Mouse (Mus musculus) T-helper 2 cell (primary cell): Measurements from ENCODE around the gene Trim47.

ENCODE experiments used
- in situ Hi-C: fragments of 300-600 bp; cut with MboI, MseI; formaldehyde crosslinking; loops from one replicate; pipeline ENCODE4 v1.15.1; 2025; ENCODE audit warnings: high pct_unique_total_duplicates

Trim47 gene

DNA sequence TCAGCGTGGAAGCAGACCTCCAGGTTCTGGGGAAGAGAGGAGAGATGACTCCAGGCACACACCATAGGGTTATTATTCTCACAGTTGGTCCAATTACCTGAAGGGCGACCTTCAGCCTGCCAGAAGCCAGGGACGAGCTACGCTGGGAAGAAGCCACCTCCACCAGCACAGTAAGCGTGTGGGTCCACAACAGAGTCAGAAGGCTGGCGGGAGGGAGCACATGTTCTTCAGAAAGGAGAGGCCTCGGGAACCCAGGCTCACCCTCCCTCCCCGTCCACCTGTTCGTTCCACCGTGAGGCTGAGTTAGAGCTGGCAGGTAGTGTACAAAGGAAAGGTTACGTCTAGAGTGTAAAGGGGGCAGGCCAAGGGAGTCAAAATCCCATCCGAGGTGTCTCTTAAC, 61.7 kb downstream of the Trim47 start:
- in situ Hi-C loops, result no loop called here

DNA sequence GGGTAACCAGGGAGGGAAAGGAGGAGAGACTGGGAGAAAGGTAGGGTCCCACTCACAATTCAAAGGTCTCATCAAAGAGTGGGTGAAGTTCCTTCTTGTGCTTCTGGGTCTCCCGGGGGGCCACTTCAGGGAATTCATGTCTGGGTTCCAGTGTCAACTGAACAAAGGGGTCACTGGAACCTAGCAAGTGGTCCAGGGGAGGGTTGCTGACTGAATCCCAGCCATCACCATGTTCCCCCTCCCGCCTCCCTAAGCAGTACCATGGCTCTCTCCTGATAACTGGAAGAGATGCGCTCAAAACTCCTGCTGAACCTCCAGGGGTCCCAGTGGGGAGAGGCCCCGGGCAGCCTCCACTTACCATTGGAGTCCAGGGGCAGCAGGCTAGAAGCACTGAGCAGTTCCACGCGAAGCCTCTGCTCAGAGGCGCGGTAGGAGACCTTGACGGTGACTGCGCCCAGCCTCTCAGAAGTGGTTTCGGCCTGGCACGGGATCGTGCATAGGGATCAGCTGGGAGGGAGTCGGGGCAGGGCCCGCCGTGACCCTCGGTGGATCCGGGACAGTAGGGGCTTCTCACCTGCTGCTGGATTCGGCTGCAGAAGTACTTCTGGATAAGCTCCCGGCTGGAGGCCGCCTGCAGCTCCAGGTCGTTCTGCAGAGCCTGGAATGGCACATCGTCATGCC, 62.7 kb downstream of the Trim47 start:
- in situ Hi-C loops, result no loop called here

DNA sequence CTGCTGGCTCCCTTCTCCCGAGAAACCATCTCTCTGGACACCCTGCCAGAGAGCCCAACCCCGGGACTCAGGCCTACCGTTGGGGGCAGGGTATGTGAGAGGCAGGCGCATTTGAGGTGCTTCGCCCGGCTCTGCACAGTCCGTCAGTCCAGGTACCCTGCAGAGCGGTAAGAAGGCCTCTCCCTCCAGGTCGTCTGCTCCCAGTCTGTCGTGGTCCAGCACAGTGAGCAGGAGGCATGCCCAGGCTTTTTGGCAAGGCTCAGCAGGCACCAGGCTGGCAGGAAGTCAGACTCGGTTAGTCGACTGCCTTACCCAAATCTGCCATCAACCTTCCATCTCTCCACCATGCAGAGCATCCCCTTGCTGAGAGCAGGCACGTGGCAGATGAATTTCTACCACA, 63.4 kb downstream of the Trim47 start:
- in situ Hi-C loops, result no loop called here

DNA sequence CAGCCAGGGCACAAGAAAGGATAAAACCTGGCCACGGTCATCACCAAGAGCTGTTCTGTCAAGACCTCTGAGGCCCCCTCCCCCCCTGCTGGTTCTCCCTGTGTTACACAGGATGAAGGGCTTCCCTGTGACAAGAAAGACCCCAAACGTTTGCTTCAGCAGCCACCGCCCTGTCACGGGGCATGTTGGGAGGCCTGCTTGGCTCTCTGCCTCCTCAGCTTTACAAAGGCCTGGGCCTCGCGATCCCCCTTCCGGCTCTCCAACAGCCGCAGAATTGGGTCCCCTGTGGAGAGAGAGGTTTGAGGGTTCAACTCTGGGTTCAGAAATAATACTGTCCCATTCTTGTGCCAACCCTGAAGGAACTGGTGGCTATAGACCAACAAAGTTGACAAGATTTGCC, 64.5 kb downstream of the Trim47 start:
- in situ Hi-C loops, result no loop called here

DNA sequence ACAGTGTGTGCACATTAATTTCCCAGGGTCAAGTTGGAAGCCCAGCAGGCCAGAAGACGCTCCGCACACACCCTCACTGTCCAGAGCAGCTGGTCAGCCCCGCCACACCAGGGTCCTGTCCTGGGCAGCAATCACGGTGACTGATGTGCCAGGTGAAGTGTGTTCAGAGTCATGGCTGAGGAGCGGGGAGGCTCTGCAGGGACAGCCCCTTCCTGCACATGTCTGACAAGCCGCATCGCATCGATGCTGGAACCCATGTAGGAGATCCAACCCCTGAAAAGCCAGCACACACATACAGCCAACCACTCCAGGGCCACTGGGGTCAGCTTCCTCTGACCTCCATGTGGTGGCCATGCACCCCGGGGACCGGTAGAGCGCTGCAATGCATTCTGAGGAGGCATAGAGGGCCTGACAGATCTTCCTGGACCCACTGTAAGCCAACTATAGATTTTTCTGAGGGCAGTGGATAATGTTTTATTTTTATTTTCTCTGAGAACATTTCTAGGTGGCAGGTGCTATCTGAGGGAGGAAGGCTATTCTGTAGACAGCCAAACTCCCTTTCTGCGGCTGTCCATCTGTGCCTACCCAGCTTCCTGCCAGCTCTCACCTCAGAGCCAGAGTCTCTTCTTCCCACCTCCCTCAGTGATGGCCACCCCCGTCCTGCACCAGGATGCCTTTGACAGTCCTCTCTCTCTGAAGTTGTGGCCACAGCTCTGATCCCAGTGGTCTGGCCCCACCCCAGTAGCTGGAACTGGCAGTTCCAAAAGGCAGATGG, 65.2 kb downstream of the Trim47 start:
- in situ Hi-C loops, result no loop called here

DNA sequence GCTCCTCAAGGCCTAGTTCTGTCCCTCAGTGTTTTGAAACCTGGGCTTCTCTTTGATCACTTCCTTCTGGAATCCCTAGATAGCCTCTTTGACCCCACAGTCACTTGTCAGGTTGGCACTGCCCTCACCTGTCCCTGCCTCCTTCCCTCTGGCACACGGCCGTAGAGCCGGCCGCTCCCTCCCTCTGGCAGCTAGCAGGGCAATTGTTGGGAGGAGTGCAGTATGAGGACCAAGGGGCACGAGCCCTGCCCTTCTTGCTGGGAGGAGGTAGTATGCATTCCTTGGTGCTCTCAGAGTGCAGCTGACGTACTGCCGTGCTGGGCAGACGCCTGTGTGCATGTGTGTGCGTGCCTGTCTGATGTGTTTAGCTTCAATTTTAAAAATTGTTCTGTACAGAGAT, 66.4 kb downstream of the Trim47 start:
- in situ Hi-C loops, result no loop called here

DNA sequence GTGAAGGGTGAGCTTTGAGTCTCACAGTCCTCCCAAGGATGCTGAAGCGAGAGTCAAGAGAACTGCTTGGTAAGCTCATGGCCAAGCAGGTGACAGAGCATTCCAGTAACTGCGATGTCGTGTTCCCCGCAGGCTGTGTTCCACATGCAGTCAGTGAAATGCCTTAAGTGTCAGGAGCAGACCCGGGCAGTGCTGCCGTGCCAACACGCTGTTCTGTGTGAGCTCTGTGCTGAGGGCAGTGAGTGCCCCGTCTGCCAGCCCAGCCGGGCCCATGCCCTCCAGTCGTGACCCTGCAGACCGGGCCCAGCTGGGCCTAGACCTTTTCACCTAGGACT, 67.4 kb downstream of the Trim47 start:
- in situ Hi-C loops, result no loop called here

DNA sequence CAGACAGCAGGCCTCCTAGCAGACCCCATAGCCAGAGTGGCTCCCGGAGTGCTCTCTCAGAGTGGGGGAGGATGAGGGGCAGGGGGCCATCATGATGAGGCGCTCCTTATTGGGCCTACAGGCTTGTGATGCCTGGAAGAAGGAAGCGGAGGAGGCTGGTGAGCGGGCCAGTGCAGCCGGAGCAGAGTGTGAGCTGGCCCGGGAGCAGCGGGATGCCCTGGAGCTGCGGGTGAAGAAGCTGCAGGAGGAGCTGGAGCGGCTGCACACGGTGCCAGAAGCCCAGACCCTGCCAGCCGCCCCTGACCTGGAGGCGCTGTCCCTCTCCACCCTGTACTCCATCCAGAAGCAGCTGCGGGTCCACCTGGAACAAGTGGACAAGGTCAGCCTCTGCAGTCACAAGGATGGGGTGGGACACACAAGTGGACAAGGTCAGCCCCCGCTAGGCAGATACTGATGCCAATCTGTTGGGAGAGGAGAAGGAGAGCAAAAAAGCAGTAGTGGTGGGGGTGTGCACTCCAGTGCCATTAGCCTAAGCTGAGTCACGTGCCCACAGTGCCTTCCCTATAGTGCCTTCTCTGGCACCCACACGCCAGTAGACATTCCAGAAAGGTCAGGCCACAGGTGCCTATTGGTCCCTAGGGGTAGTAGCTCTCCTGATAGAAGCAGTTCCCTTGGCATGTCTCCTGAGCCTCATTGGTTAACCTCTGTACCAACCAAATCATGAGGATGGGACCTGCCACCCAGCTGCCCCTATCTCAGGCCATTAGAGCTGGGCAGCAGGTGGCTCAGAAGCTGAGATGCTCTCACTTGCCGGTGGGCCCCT, 67.9 kb downstream of the Trim47 start:
- in situ Hi-C loops, result no loop called here

DNA sequence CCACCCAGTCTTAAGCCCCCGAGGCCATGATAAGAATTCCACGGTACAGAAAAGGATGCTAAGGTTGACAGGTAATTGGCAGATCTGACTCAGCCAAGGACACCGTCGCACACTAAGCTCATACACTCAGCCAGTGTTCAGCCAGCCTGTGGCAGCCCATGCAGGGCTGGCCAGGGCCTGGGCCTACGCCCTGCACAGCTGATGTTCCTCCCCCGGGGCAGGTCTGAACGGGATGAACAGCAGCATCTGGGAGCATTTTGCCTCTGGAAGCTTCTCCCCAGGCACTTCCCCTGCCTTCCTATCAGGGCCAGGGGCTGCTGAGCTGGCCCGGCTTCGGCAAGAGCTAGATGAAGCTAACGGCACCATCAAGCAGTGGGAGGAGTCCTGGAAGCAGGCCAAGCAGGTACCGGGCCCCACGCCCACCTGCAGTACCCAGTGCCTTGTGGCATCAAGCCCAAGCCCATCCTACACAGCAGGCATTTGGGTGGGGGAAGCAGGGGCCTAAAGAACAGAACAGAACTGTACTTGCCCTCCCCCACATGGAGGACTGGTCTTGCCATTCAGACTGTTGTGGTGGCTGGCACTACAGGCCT, 68.9 kb downstream of the Trim47 start:
- in situ Hi-C loops, result no loop called here

DNA sequence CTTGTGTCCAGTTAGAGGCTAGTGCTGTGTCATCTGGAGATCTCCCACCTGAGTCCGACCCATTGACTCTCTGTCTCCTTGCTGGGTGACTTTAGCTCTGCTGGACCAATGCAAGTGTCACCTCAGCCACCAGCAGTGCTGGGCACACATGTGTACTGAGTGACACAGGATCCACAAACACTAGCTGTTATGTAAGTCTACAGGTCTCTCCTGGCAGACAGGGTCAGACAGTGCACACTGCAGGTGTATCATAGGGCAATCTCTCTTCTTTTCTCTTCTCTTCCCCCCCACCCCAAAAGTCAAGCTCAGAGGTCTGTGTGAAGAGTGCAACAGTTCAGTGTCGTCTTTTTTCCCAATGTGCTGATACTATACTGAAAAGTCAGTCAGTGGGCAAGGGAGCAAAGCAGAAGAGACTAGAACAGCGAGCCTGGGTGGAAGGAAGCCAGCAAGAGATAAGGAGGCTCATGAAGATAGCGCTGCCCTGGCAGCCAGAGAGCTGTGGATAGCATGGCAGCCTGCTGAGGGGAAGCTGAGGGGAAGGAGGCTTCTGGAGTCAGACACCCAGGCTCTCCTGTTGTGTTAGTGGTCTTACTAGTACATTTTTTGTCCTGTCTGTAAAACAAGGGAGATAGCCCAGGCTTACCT, 69.7 kb downstream of the Trim47 start:
- in situ Hi-C loops, result no loop called here

DNA sequence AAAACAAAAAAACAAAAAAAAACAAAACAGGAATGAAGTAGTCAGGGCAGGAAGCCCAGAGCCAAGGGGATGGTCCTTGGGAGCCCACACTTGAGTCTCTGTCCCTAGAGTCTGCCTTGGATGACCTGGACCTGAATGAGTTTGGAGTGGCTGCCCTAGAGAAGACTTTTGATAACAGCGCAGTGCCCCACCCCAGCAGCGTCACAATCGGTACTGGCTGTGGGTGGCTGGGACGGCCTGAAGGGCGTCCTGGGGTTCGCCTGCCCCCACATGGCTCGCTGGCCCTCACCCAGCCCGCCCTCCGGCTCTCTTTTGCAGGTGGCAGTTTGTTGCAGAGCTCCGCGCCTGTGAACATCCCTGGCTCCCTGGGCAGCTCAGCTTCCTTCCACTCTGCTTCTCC, 71.1 kb downstream of the Trim47 start:
- in situ Hi-C loops, result no loop called here
